Mouse (Mus musculus) right cerebral cortex, postnatal 10 days (tissue): ENCODE results near the gene Sec14l1.
A peak's percentile ranks its signal among the peaks of the same experiment; 100 is the strongest.

Experiments
- DNase-seq, 2 experiments: peaks; one replicate each; pipeline ENCODE4 v3.0.0; 2021; ENCODE audit warnings: low spot score in 2 of 2

The Sec14l1 gene

GRCm38 (mm10) chr11:117088271-117088991 is 26.5 kb upstream of the Sec14l1 start:
- DNase-seq: no peak

- DNase-seq: no peak
Observed at GRCm38 (mm10) chr11:117089673-117090419, 25.1 kb upstream of the Sec14l1 start.

- no peak for DNase-seq
Observed at GRCm38 (mm10) chr11:117091406-117091805, 23.6 kb upstream of the Sec14l1 start.

GRCm38 (mm10) chr11:117091845-117092244 is 23.1 kb upstream of the Sec14l1 start:
- no peak for DNase-seq

GRCm38 (mm10) chr11:117092711-117093110 is 22.3 kb upstream of the Sec14l1 start:
- DNase-seq: no peak

GRCm38 (mm10) chr11:117093900-117094552 is 20.9 kb upstream of the Sec14l1 start:
- no peak for DNase-seq

- DNase-seq: no peak
Observed at GRCm38 (mm10) chr11:117094646-117095045, 20.3 kb upstream of the Sec14l1 start.

GRCm38 (mm10) chr11:117097021-117097420 is 17.9 kb upstream of the Sec14l1 start:
- no peak for DNase-seq

- no peak for DNase-seq
Observed at GRCm38 (mm10) chr11:117098155-117098554, 16.8 kb upstream of the Sec14l1 start.

- DNase-seq: no peak
Observed at GRCm38 (mm10) chr11:117098784-117099183, 16.2 kb upstream of the Sec14l1 start.

GRCm38 (mm10) chr11:117099372-117099771 is 15.6 kb upstream of the Sec14l1 start:
- DNase-seq: no peak

- DNase-seq: peak in 1 of 2 experiments; percentile 24
Observed at GRCm38 (mm10) chr11:117101351-117101921, 13.5 kb upstream of the Sec14l1 start.

GRCm38 (mm10) chr11:117101925-117102717 is 12.8 kb upstream of the Sec14l1 start:
- no peak for DNase-seq

- DNase-seq: peak in 1 of 2 experiments; percentile 62
Observed at GRCm38 (mm10) chr11:117103523-117103922, 11.4 kb upstream of the Sec14l1 start.

GRCm38 (mm10) chr11:117104044-117104757 is 10.8 kb upstream of the Sec14l1 start:
- no peak for DNase-seq

- no peak for DNase-seq
Observed at GRCm38 (mm10) chr11:117105315-117105714, 9.7 kb upstream of the Sec14l1 start.

GRCm38 (mm10) chr11:117105850-117106249 is 9.1 kb upstream of the Sec14l1 start:
- no peak for DNase-seq

GRCm38 (mm10) chr11:117106633-117107334 is 8.2 kb upstream of the Sec14l1 start:
- DNase-seq: peak in 1 of 2 experiments; percentile 33

- no peak for DNase-seq
Observed at GRCm38 (mm10) chr11:117107837-117108236, 7.1 kb upstream of the Sec14l1 start.

GRCm38 (mm10) chr11:117108595-117108994 is 6.4 kb upstream of the Sec14l1 start:
- peak in 1 of 2 experiments; percentile 60 for DNase-seq
